Mouse (Mus musculus) urinary bladder, postnatal 14 days (tissue): ENCODE results near the gene Milr1.
"Not testable (repeated sequence)": the region's sequence is repeated elsewhere in the genome, so short reads cannot be mapped to it uniquely, and the experiment has no call there.

Experiments
- DNase-seq: peaks from one replicate; pipeline ENCODE4 v3.0.0; 2021; ENCODE audit warnings: low spot score

Milr1 gene

DNA sequence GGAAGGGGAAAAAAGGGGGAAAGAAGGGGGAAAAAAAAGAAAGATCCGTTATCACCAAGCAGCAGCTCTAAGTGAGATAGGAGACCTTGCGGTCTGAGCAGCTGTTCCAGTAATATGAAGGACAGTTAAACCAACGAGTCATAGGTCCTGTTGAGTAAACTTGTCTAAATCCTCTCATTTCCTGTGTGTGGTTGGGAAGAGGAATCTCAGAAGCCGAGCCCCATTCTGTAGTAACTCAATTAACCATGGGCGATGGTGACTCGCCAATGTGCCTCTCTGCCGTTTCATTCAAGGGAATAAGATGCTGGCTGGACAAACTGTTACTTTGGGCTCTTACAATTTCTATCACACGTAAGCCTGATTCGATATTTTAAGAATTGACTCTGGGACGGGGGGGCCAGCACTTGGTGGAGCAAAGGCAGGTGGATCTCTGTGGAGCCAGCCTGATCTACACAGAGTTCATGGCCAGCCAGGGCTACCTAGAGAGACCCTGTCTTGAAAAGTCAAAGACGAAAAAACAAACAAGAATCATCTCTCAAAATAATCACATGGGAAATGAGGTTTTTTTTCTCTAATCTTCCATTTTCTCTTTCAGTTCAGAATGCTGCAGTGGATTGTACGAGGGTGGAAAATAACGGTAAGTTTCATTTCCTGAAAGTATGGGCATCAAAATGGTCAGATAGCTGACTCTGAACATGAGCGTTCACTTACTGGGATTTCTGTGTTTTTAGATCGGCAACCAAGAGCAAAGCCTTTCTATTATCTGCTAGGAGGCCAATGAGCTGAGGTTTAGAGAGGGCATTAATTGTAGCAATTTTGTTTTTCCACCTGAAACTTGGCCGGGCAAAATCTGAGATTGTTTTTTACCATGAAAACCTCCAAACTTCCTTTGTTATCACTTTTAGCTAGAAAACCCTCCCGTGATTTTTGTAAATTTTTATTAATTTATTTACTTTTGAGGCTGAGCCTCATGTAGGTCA lies at the start of gene Milr1:
TSS of gene Milr1 (plus strand) at position 188 of the 980 bp plus-strand sequence.
- DNase-seq: no peak

DNA sequence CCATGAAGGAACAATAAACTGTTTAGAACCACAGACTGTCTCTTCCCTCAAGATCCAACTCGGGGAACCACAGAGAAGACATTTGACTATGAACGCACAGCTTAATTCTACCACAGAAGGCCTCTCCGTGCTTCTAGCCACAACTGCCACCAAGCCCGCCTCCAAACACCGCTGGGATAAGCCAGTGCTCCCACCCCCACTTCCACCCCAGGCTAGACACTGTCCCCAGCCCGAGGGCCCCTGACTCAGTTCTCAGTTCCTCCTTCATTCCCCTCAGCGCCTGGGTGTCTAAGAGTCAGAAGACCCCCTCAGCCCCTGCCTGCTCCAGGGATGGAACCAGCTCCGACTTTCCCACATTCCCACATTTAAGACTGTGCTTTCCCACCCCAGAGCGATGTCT lies 49.4 kb upstream of the Milr1 start:
- no peak for DNase-seq

- no peak for DNase-seq
Measured at GRCm38 (mm10) chr11:106702584-106702983, 48.4 kb upstream of the Milr1 start.

- no peak for DNase-seq
Measured at GRCm38 (mm10) chr11:106703931-106704330, 47.1 kb upstream of the Milr1 start.

DNA sequence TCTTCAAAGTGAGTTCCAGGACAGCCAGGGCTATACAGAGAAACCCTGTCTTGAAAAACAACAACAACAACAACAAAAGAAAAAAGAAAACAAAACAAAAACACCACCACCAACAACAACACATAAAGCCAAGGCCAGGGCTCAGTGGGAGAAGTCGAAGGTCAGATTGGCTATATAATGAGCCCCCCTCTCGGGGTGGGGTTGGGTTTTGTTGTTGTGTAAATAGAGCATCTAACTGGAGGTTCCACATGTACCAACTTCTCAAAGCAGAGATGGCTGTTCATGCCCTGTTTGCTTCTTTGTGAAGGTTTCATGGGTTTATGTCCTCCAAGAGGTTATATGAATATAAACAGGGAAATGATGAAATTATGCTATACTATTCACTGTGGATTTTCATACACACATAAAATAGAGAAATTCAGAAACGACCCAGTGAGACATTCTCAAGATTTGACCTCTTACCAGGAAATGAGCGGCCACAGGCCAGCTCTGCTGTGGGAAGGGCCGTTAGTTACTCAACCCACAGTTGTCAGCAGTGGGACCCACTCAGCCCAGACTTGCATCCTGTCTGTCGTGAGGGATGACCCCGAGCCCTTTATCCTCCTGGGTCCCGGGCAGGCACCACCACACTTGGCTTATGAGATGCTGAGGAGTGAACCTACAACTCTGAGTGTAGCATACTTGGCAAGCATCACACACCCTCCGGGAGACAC lies 46.5 kb upstream of the Milr1 start:
- no peak for DNase-seq

DNA sequence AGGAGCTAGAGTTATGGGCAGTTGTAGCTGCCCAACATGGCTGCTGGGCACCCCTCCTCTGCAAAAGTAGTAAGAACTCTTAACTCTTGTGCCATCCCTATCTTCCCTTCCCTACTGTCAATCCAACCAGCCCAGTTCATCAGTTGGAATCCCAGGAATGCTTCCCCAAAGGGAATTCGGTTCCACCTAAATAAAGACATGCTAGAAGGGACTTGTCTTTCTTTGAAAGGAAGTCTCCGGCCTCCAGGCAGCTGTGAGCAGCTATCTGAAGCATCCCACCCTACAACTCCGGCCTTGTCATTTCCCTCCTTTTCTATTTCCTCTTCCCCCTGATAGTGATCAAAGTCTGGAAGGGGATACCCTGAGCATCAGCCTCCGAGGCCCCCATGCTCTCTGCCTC lies 44.8 kb upstream of the Milr1 start:
- DNase-seq: no peak

DNA sequence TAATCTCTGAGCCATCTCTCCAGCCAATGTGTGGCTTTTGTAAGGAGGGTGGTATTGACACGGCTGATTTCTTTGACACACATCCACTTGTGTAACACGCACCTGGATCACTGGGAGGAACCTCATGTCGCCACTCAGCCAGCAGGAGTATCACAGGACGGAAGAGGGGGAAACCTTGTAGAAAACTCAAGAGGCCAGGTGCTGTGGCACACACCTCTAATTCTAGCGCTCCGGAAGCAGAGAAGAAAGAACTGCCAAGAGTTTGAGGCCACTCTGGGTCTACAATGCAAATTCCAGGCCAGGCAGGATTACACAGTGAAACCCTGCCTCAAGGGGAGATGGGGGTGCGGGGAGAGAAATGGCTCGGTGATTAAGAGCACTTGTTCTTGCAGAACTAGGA lies 43.9 kb upstream of the Milr1 start:
- no peak for DNase-seq

- no peak for DNase-seq
Measured at GRCm38 (mm10) chr11:106707866-106708265, 43.2 kb upstream of the Milr1 start.

GRCm38 (mm10) chr11:106709227-106709985 lies 41.6 kb upstream of the Milr1 start:
- DNase-seq: no peak

DNA sequence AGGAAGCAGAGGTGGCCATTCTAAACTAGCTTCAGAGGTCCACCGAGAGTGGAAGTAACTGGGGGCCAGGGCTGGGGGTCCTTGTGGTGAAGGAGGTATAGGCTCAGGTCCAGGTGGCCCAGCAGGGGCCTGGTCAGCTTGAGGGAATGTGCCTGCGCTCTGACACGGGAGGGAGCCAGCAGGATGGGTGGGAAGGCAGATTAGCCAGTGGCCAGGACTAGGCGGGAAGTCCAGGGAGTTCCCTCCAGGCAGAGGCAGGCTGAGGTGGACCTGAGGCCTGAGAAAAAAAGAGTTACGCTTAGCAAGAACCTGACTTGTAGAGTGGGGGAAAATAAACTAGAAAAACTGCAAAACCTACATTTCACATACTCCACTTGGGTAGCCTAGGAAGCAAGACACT lies 40.2 kb upstream of the Milr1 start:
- no peak for DNase-seq

- no peak for DNase-seq
Measured at GRCm38 (mm10) chr11:106715066-106715465, 36.0 kb upstream of the Milr1 start.

GRCm38 (mm10) chr11:106716568-106716967 lies 34.5 kb upstream of the Milr1 start:
- no peak for DNase-seq

- DNase-seq: no peak
Measured at GRCm38 (mm10) chr11:106720379-106720778, 30.6 kb upstream of the Milr1 start.

DNA sequence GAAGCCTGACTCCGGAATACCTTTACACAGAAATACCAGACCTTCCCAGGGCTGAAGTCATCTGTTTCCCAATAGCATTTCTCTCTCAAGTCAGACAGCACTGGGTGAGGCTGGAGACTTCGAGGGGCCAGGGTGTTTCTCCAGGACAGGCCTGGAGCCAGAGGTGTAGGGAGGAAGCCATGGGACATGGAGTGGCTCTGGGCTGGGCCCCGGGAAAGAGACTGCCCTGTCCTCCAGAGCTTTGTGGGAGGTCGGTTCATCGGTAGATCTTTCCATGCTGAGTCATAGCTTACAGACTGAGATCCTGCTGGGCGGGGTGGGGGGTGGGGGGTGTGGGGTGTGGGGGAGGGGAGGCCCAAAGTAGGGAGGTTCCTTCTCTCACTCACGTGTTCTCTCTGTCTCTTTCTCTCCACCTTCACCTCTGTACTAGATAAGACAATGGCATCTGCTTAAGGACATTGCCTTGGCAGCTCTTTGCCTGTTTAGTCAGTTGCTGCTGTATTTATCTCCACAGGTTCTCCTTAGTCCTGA lies 28.1 kb upstream of the Milr1 start:
- peak; percentile 62 for DNase-seq

- DNase-seq: peak; percentile 53
Measured at GRCm38 (mm10) chr11:106723611-106724125, 27.4 kb upstream of the Milr1 start.

GRCm38 (mm10) chr11:106724176-106724915 lies 26.7 kb upstream of the Milr1 start:
- DNase-seq: no peak

GRCm38 (mm10) chr11:106724916-106725235 lies 26.1 kb upstream of the Milr1 start:
- not testable (repeated sequence) for DNase-seq

- DNase-seq: no peak
Measured at GRCm38 (mm10) chr11:106727967-106728366, 23.1 kb upstream of the Milr1 start.

DNA sequence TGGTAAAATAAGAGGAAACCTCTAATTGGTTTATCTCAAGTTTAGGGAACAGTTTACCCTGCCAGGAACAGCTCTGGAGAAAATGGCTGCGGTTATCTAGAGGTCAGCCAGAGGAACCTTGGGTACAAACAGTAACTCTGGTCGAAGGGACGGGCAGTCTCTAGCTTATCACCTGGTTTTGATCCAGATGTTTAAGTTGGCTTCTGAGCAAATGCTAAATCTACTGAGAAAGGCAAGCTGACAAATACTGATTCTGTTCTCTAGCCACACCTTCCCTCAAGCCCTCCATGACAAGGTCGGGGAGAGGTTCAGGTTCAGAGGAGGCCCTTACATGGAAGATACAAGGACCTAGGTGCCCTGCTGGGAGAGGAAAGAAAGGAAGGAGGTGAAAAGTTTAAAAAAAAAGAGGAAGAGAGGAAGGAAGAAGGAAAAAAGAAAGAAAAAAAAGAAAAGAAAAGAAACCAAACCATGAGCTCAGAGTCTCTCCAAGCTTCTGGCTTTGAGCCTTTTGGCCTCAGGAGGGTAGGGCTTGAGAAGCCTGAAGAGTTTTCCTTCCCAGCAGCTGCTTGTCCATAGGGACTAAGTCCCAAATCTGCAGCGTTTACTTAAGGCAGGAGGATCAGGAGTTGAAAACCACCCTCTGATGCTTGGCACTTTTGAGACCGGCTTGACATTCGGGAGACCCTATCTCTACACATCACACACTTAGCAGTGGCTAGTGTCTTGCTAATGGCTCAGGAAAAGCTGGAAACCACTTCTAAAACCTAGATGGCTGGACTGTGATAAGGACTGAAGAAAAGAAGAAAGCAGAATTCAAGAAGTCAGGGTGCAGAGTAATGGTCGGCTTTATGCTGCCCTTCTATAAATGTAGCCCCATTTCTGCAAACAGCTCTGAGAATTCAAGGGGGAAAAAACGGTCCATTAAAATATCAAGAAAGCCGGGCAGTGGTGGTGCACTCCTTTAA lies 22.3 kb upstream of the Milr1 start:
- no peak for DNase-seq

DNA sequence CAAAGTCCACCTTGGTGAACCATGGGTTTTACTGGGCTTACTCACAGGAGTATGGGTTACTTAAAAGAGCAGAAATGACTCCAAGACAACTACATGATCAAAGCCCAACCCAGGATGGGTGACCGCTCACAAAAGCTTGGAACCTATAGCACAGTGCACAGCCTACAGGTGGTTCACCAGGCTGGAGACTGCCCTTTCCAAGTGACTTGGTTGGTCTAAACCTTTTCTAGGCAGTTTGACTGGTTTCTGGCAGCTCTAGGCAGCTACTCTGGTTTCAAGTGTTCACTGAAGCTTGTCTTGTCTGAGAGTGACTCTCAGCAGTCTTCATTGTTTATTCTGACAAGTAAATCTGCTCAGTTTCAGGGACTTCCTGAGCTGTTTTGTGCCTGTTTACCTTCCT lies 21.4 kb upstream of the Milr1 start:
- DNase-seq: no peak
